Mouse (Mus musculus) testis, postnatal 14 days (tissue): Measurements from ENCODE around the gene S100a4.

Experiments used
- DNase-seq: peaks from one replicate; pipeline ENCODE4 v3.0.0; 2021; ENCODE audit warnings: low spot score

S100a4 gene

DNA sequence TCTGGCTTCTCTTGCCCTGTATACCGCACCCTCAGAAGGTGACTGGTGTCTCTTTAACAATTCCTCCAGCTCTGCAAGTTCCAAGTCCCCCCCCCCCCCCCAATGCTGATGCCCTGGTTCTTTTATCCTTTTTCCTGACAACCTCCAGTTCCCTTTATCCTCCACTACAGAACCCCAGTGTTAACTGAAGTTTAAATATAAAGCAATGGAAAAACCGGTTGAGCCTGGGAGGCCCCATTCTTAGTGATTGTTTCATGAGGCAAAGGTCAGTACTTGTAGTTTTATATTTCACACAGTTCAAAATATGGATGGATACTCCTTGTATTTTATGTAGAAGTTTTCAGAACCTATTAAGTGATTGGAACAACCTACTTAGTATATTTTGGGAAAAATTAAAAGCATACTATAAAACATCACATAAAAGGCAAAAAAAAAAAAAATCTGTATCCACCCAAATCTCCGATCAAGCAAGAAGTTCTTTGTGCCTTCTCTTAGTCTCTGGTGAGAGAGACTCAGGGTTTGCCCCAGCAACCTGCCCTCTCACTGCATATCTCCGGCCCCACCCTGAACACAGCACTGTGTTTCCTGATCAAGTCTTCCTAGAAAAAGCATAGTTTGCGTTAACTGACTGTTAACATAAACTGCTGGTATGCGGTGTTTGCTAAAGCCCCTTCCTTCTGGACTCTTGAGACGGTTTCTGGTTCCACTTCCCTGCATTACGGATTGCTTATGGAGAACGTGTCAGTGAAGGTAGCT is 22.9 kb downstream of the S100a4 start:
- no peak for DNase-seq

DNA sequence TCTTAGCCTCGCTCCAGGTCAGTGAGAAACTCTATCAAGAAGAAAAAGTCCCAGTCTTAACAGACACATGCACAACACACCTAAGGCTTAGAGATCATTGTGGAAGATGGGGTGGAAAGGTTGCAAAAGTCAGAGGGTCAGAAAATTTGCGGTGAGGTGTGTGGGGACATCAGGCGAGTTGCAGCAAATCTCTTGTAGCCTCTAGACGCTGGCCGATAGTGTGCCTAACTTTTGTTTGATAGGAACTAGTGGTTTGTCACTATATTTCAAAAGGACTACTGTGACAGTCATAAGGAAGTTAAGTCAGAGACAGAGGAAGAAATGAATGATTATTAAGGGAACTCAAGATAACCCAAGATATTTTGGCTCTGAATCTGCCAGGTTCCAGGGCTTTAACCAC is 23.8 kb downstream of the S100a4 start:
- no peak for DNase-seq

DNA sequence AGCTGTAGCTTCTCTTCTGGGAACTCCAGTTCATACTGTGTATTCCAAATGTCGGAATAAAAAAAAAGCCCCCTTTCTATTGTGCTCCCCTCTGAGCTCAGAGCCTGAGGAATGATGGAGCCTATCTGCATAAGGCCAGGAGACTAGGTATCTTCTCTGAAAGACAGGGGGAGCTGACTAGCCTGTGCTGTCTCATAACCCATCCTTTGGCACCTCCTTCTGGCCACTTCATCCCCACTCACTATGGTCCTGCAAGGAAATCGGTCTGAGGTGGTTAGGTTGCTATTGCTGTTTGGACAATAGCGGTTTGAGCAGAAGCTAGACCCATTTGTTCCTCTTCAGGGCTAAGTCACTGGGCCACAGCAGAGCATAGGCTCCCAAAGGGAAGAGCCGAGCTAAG is 24.2 kb downstream of the S100a4 start:
- DNase-seq: no peak

DNA sequence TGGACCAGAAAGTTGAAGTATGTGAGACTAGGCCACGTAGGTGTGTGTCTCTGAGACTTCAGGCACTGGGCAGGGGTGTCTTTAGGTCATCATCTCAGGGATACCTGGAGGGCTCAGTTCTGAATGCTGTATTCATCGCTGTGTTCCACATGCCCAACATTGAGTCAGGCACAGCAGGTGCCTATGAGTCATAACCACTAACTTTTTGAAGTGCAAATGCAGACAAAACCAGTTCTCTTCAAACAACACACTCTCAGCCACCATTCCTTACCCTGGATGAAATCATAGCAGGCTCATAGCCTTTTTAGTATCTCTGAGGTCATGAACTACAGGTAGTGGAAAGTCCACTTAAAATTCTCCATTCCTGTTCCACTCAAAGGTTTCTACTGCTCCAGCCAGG is 25.7 kb downstream of the S100a4 start:
- no peak for DNase-seq

DNA sequence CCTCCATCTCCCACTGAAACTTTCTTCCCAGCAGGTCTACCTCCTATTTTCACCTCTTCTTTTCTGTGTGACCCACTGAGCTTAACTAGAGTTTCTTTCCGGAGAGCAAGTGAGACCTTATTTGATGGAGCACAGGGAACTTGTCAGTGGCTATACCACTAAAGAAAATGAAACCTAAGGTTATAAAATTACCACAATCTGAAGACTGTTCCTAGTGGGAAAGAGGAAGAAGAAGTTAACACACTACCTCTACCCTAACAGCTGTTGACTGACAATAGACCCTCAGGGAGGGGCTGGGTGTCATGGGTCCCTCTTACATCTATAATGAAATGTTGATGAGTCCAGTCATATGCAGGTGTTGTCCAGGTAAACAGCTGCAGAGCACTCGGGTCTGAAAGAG is 28.4 kb downstream of the S100a4 start:
- no peak for DNase-seq

DNA sequence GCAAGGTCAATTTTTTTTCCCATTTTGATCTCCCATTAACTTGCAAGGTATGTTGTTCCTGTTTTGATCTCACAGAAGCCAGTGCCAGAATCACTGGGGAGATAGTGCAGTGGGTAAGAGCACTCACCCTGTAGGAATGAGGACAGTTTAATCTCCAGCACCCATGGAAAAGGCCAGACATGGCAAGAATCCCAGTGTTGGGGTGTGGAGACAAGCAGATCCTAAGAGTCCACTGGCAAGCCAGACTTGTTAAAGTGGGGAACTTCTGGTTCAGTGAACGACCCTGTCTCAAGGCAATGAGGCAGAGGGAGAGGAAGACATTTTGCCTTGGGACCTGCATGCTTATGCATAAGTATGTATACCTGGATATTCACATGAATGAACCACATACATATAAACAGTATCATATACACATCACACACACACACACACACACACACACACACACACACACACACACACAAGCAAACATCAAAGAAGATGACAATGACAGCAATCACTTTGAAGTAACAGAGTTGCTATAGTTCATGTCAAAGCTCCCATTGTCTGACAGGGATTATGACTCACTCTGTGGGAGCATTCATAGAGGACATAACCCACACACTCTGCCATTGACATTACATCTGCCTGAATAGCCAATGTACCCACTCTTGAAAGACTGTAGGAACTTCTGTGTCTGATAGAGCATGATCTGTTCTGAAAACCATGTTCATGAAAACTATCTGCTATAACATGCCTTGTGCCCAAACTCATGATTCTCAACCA is 35.1 kb downstream of the S100a4 start:
- no peak for DNase-seq

DNA sequence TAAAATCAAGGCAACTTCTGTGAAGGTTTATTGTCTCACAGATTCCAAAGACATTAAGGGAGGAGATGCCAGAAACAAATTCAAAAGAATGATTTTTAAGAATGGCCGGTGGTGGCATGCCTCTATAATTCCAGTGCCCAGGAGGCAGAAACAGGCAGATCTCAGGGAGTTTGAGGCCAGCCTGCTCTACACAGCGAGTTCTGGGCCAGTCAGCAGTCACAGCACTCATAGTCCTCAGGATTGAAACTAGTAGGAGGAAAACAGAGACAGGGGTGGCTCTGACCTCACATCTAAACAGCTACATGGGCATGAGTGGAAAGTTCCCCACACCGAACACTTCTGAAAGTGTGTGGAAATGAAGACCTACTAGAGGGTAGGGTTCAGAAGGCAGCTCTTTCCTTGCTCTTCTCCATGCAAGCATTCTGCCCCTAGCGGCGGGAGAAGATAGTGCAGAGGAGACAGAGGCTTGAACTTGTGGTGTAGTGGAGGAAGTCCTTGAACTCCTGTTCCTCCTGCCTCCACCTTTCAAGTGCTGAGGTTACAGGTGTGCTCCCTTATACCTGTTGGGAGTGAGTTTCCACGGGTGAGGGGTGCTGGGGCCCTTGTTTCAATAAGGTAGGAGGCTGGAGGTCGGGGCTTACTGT is 36.1 kb downstream of the S100a4 start:
- DNase-seq: peak; percentile 27

DNA sequence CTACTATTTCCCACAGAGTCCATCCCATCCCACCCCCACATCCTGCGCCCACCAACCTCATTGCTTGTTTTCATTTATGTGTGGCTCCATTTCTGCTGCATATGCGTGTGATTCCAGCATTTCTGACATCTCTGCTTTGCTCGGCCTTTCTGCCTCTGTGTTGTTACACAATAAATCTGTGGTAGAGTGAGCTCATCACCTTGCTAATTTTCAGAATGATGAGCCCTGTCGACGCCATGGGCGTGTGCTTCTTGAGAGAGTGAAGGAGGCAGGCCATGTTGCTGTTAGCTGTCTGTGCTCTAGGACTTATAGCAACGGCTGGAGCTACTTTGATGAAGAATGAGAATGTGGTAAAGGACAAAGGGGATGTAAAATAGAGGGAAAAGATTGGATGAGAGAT is 37.4 kb downstream of the S100a4 start:
- no peak for DNase-seq

DNA sequence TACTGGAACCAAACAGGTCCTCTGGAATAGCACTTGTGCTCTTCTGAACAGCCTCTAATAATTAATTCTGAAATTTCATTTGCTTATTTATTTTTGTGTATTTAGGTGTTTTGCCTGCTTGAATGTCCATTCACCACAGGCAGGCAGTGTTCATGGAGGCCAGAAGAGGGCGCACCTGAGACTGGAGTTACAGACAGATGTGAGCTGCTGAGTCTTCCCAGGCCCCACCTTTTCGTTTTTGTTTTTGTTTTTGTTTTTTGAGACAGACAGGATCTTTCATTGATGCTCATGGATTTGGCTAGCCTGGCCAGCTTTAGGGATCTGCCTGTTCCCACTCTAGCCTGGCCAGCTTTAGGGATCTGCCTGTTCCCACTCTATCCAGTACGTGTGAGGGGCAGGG is 40.6 kb downstream of the S100a4 start:
- no peak for DNase-seq

DNA sequence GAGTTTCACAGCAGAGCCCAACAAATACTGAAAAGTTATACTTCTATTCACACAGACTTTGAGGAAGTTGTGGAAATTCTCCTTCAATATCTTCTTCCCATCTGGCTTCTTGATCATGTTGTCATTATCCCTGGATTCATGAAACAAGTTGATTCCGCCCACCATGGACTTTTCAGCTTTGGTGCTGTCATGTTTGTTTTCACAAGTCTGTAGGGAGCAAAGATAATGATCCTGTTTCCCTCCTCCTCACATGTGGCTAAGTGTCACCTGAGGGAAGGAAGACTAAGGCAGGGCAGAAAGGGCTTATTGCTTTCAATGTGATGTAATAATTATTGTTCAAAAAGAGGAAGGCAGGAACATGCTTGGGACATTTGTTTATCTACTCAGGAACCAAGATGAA is 43.7 kb downstream of the S100a4 start:
- DNase-seq: no peak

DNA sequence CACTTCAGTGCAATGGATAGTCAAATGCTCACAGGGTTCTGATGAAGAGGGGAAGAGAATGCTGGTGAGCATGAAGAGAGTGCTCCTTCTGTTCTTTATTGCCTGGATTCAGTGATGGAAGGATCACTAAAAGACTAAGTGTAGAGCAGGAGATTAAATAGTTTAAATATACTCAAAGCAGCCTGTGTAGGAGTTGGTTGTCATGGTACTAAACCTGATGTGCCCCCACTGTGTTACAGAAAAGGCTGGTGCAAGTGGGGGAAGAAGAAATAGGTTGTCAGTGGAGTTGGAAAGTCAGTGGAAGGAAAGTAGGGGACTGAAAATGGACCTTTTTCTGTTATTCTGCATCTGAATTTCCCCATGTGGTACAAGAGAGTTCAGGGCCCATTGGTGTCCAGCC is 45.4 kb downstream of the S100a4 start:
- no peak for DNase-seq

DNA sequence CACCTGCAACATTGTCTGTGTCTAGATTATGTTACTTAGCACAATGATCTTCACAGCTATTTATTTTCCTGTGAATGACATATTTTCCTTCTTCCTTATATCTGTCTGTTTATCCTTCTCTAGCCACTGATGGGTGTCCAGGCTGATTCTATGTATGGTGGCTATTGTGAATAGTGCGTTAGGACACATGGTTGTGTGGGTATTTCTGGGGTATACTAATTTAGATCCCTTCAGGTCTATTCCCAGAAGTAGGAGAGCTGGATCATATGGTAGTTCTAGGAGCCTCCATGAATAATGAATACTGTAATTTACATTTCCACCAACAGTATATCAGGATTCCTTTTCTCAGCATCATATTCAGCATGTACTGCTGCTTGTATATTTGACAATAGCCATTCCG is 46.3 kb downstream of the S100a4 start:
- no peak for DNase-seq

DNA sequence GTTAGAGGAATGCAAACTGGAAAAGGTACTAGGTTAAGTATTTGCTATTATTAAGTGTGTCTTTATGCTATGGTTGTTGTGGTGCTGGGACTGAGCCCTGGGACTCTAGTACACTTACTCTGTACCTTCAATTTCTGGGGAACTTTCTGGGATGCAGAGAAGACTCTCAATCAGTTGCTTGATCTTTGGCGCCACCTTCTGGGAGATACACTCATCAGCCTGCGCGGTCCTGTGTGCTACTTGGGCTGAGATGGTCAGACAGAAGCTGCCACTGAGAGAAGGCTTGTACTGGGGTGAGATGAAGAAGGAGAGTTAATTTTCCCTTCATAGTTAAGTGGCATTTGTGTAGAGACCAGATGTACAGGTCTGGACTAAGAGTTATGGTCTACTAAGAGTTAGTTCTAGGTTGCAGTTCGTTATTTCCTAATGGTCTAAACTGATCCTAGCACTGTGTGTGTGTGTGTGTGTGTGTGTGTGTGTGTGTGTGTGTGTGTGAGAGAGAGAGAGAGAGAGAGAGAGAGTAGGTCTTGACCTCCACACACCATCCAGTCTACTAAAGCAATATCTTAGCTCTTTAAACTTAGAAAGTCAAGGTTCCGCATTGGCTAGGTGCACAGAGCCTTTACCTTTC is 49.4 kb downstream of the S100a4 start:
- DNase-seq: peak; percentile 23

DNA sequence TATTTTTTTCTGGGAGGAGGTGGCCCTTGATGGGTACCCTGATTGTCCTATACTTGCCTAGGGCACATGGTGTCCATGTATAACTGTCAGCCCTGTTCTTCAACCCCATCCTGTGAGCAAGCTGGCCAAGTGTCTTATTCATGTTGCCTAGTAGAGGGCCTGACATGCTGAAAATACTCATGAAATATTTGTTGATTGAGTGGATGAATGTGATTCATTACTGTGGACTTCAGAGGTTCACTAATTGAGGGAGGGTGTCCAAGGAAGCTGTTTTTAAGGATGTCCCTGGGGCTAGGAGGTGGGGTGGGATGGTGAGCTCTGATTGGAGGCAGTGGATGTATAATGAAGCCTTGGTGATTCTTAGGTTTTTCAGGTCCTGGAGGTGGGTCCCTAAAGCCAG is 50.1 kb downstream of the S100a4 start, which contains the start of gene S100a7a:
Gene S100a7a (plus strand): TSS at position 301 of the 400 bp plus-strand sequence.
- DNase-seq: no peak
